Mouse (Mus musculus) brain, embryonic 14.5 days (tissue): ENCODE measurements around the gene Scpep1.

Experiments
- CTCF ChIP-seq: fragments of 200-500 bp; IDR thresholded peaks from 2 replicates; pipeline ENCODE4 v1.5.1; 2012; ENCODE audit warnings: inconsistent platforms, mild to moderate bottlenecking, moderate library complexity, borderline replicate concordance; ENCODE audit not compliant: insufficient read depth, insufficient read length; ENCODE audit errors: extremely low read depth
- POLR2A ChIP-seq: fragments of 200-500 bp; IDR thresholded peaks from 2 replicates; pipeline ENCODE4 v1.6.1; 2012; ENCODE audit warnings: mild to moderate bottlenecking, inconsistent platforms, borderline replicate concordance; ENCODE audit not compliant: poor library complexity, insufficient read depth, insufficient read length, severe bottlenecking; ENCODE audit errors: extremely low read depth

GRCm38 (mm10) chr11:89003726-89004125 is 48.5 kb upstream of the Scpep1 start:
- TF ChIP-seq POLR2A: no peak
- TF ChIP-seq CTCF: no peak
